Mouse (Mus musculus) stomach, embryonic 16.5 days (tissue): ENCODE measurements at regions not wholly inside any gene's neighbourhood (a gene's known extent, or its start where the extent isn't known, plus 50 kb on each side); places are given as distances from the start of the nearest gene placed in this dataset.

ENCODE experiments used
- ATAC-seq: fragments of 200-750 bp; cut with Nextera tagmentation; 2 replicates; pipeline ENCODE4 v1.8.0; 2017; ENCODE audit warnings: moderate number of reproducible peaks, moderate TSS enrichment; ENCODE audit not compliant: insufficient read depth, low FRiP score
- H3K27ac ChIP-seq: fragments of 300-500 bp; sonication (generic); 2 replicates; pipeline ENCODE4 v1.5.1; 2014; ENCODE audit warnings: low read length
- H3K27me3 ChIP-seq: fragments of 300-500 bp; sonication (generic); 2 replicates; pipeline ENCODE4 v1.6.1; 2014; ENCODE audit warnings: low read length, control low read depth, mixed read lengths; ENCODE audit not compliant: control insufficient read depth, insufficient read depth
- H3K36me3 ChIP-seq: fragments of 300-500 bp; sonication (generic); 2 replicates; pipeline ENCODE4 v1.6.1; 2014; ENCODE audit warnings: low read length; ENCODE audit not compliant: control insufficient read depth, insufficient read depth
- H3K4me1 ChIP-seq: fragments of 300-500 bp; sonication (generic); 2 replicates; pipeline ENCODE4 v1.6.1; 2014; ENCODE audit warnings: low read length, control low read depth, mixed read lengths; ENCODE audit not compliant: control insufficient read depth, insufficient read depth
- H3K4me2 ChIP-seq: fragments of 300-500 bp; sonication (generic); 2 replicates; pipeline ENCODE4 v1.6.1; 2014; ENCODE audit warnings: low read depth, low read length, mixed read lengths
- H3K4me3 ChIP-seq: fragments of 300-500 bp; sonication (generic); replicated peaks from 2 replicates; pipeline ENCODE4 v1.5.1; 2014; ENCODE audit warnings: mild to moderate bottlenecking, low read length
- H3K9ac ChIP-seq: fragments of 300-500 bp; sonication (generic); 2 replicates; pipeline ENCODE4 v1.6.1; 2014; ENCODE audit warnings: low read length
- H3K9me3 ChIP-seq: fragments of 300-500 bp; sonication (generic); replicated peaks from 2 replicates; pipeline ENCODE4 v1.6.1; 2016; ENCODE audit warnings: low read length, control low read depth; ENCODE audit not compliant: control insufficient read depth
- WGBS: fragments of 180-500 bp; shearing (Covaris S2); extraction: QIAGEN DNeasy Blood & Tissue Kit; methylation state at CpG from one replicate; pipeline ENCODE4 v1.1.7; 2014; 5-methylcytosine and 5-hydroxymethylcytosine counted together

DNA sequence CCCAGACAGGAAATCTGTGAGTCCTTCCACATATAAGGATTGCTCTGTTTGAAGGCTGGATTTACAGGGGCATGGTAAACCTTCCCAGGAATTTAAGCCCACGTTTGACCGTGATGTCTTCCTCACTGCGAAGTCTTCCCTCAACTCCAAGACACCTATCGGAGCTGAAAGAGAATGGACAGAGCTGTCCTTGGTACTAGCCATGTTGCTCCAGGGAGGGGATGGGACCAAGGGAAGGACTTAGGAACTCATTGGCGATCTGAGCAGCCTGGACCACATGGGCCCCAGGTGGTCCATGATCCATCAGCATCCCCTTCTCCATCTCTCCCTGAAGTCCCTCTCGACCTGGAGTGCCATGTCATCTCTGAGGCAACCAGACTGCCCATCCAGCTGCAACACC lies 130.1 kb upstream of the Top1 start:
- ATAC-seq = no peak
- no peak overlapping the region for H3K9ac ChIP-seq
- 42% methylated on average over 6 of the region's 6 CpGs for WGBS

DNA sequence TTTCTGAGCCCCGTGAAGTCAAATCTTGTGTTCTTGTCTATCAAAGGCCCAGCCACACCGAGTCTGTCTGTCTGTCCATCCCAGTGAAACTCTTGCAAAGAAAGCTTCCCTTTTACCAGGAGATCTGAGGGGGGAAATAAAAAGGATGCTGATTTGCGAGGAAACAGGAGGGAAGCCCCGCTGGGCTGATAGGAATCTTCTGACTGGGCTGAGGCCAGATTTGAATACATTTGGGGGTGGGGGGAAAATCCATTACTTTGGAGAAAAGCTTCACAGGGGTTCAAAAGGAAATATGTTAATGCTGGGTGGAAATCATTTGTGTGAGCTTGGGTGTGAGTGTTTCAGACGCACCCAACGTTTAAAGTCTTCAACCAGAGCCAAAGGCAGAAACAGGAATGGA lies 129.2 kb upstream of the Top1 start:
- no peak overlapping the region for H3K4me3 ChIP-seq
- 25% methylated on average over 6 of the region's 6 CpGs for WGBS
- no peaks in the 10 kb centered on the region for H3K9me3 ChIP-seq
- ATAC-seq = no peak
- H3K4me1 ChIP-seq = no peaks in the 10 kb centered on the region
- H3K27me3 ChIP-seq = no peaks in the 10 kb centered on the region
- no peak overlapping the region for H3K4me2 ChIP-seq
- H3K36me3 ChIP-seq = no peaks in the 10 kb centered on the region
- H3K27ac ChIP-seq = no peak overlapping the region
- H3K9ac ChIP-seq = no peak overlapping the region

More for the DNA sequence above, 130.1 kb upstream of the Top1 start:
- Histone ChIP-seq H3K27me3 (no peaks in the 10 kb centered on the region), H3K4me3 (no peak overlapping the region), H3K27ac (no peak overlapping the region), H3K4me1 (peaks cover 4% of the 10 kb centered on the region), H3K36me3 (no peaks in the 10 kb centered on the region), H3K9me3 (no peaks in the 10 kb centered on the region), H3K4me2 (no peak overlapping the region)

DNA sequence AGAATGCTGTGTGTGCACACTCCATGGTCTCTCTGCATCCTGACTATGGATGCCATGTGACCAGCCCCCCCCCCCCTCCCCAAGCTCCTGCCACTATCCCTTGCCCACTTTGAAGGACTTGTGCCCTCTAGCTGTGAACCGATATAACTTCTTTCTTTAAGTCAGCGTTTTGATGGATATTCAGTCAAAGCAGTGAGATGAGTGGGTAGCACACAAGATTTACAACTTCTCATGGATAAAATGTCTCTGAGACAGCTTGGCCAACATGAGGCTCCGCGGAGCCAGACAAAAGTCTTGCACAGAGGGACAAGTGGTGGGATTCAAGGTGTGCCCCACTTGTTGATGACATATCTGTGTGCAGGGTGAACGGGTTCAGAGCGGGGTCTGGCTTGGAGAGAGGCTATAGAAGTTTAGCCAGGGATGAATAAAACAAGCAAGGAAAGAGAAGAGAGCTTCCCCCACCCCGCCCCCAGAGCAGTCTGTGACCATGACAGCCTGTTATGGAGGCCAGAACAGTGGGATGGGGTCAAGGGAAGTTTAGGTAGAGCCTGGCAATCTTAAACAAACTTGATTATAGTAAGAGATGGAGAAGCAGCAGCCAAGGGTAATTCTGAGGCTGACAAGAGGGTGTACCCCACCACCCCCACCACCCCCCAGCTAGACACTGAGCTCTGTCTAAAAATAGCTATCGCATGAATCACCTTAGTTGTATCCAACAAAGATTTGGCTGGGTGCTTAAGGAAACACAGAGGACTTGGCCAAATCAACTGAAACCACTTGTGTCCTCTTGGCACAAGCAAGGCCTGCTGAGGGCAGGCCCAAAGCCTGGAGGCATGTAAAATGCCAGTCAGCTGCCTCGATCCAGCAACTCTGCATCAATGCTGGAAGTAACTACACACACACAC lies 120.1 kb upstream of the Top1 start:
- Histone ChIP-seq H3K4me2 (no peak overlapping the region), H3K9ac (no peak overlapping the region), H3K9me3 (no peaks in the 10 kb centered on the region), H3K4me1 (peaks cover 13% of the 10 kb centered on the region; the same call in 1 of the 2 replicates), H3K36me3 (no peaks in the 10 kb centered on the region), H3K4me3 (no peak overlapping the region), H3K27ac (no peak overlapping the region), H3K27me3 (no peaks in the 10 kb centered on the region)
- WGBS = 50% methylated on average over 9 of the region's 9 CpGs
- peak; percentile 59; the same call in 1 of the 2 replicates for ATAC-seq

DNA sequence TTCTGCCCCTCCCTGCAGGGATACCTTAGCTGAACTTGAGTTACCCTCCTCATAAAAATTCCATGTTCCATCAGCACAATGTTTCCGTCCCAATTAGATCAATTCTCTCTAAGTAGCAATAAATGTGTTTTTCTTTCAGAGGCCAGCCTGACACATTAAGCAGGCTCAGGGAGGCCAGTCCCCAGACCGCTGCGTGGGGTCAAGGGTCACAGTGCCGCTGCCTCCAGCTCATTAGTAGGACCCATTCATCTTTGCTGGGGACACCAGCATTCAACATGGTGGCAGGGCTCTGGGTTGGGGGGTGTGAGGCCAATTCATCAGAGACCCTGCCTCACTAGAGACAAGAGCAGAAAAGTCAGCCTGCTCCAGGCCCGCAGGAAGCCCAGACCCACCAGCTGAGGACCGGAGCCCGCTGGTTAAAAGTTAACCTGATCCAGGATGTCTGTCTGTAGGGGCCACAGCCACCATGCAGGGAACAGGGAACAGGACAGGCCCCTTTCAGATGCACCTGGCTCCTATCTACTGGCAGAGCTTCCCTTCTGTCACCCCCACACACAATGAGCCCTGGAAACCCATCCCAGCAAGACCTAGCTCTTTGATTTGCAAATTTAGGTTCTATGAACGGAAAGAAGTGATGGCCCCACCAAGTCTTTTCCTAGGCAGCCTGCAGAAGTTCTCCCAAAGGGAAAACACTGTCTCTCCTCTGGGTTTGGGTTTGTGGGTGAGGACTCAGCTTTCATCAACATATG lies 119.1 kb upstream of the Top1 start:
- ATAC-seq = no peak
- Histone ChIP-seq H3K4me3 (no peak overlapping the region), H3K9ac (no peak overlapping the region), H3K36me3 (no peaks in the 10 kb centered on the region), H3K27me3 (no peaks in the 10 kb centered on the region), H3K9me3 (no peaks in the 10 kb centered on the region), H3K27ac (no peak overlapping the region), H3K4me2 (no peak overlapping the region), H3K4me1 (peaks cover 13% of the 10 kb centered on the region; the same call in 1 of the 2 replicates)
- 39% methylated on average over 8 of the region's 8 CpGs for WGBS

DNA sequence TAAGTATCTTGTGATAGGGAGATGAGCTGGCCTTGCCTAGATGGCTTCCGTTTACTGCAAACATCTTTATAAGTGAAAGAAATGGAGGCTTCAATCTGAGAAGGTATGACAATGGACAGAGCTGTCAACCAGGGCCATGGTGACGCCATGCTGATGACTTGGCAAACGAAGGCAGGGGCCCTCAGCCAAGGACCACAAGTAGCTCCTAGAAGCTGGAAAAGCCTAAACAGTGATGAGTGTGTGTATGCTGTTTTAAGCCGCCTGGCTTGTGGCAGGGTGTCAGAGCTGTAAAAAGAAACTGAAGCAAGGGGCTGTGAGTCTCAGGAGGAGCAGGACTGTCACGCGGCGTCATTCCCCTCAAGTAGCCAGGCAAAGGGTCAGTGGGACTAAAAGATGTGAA lies 116.4 kb upstream of the Top1 start:
- no peaks in the 10 kb centered on the region for H3K36me3 ChIP-seq
- 66% methylated on average over 7 of the region's 7 CpGs for WGBS
- no peak overlapping the region for H3K4me2 ChIP-seq
- no peak overlapping the region for H3K4me3 ChIP-seq
- H3K9ac ChIP-seq = no peak overlapping the region
- no peaks in the 10 kb centered on the region for H3K9me3 ChIP-seq
- peaks cover 13% of the 10 kb centered on the region; the same call in 1 of the 2 replicates for H3K4me1 ChIP-seq
- H3K27me3 ChIP-seq = no peaks in the 10 kb centered on the region
- H3K27ac ChIP-seq = no peak overlapping the region
- no peak for ATAC-seq

DNA sequence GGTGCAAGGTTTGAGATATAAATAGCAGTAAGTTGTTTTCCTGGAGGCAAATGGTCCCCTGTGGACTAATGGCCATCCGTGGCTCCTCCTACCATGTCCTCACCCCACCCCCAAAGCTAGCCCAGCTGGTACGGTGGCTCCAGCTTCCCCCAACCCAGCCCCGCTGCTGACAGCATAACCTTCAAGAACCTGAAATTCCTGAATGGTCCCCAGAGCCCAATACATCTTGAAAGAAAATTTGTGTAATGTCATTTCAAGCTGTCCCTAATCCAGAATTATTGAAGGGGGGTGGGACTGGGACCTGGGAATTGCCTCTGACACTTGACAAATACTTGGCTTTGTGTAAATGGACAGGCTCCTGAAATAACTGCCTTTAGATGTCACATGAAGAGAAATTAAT lies 115.3 kb upstream of the Top1 start:
- no peaks in the 10 kb centered on the region for H3K36me3 ChIP-seq
- H3K27ac ChIP-seq = no peak overlapping the region
- no peaks in the 10 kb centered on the region for H3K27me3 ChIP-seq
- no peak for ATAC-seq
- no peak overlapping the region for H3K4me3 ChIP-seq
- H3K9ac ChIP-seq = no peak overlapping the region
- peaks cover 13% of the 10 kb centered on the region; the same call in 1 of the 2 replicates for H3K4me1 ChIP-seq
- H3K9me3 ChIP-seq = no peaks in the 10 kb centered on the region
- WGBS = 26% methylated on average over 3 of the region's 3 CpGs
- no peak overlapping the region for H3K4me2 ChIP-seq

DNA sequence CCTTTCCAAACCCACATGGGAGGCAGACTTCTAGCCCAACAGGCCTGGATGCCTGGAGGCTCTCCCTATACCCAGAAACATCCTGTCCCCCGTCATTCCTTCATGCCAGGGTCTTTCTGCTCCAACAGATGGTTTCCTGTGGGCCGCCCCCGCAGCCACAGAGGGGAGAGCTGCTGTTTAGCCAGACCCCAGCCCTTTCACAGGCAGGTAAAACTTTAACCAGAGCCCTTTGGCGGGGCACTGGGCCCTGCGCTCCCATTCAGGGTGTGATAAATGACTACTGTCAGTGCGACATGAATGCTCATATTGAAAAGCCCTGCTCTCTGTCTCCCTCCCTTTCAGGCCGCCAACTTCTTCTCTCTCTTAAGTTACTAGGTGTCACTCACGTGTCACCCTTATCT lies 108.4 kb upstream of the Top1 start:
- peak; percentile 47; the same call in 1 of the 2 replicates for ATAC-seq
- H3K9me3 ChIP-seq = no peaks in the 10 kb centered on the region
- no peaks in the 10 kb centered on the region for H3K27me3 ChIP-seq
- peak overlapping the region; percentile 49; the same call in 1 of the 2 replicates for H3K27ac ChIP-seq
- 18% methylated on average over 8 of the region's 8 CpGs for WGBS
- no peak overlapping the region for H3K4me3 ChIP-seq
- H3K9ac ChIP-seq = no peak overlapping the region
- no peaks in the 10 kb centered on the region for H3K36me3 ChIP-seq
- 0 out of 2 replicates have a peak, but pooled peaks cover 2% of the 10 kb centered on the region for H3K4me1 ChIP-seq
- H3K4me2 ChIP-seq = no peak overlapping the region

DNA sequence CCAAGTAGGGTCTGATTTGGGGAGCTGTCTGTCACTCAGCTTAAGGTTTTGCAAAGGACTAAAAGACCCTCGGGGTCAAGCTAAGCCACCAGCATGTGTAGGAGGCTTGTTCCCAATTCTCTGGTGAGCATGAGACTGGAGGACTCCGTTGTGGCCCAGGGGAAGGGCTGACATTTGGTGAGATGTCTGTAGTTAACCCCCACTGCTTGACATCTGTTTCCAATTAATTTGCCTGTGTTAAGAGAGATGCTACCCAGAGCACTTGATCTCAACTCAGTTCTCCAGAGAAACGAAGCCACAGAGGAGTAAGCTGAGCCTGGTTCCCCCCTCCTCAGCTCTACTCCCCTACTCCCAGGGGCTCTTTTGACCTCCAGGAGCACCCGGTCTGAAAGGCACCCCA lies 100.2 kb upstream of the Top1 start:
- Histone ChIP-seq H3K4me3 (no peak overlapping the region), H3K9me3 (no peaks in the 10 kb centered on the region), H3K27ac (no peak overlapping the region), H3K36me3 (no peaks in the 10 kb centered on the region), H3K27me3 (no peaks in the 10 kb centered on the region), H3K4me2 (no peak overlapping the region), H3K9ac (no peak overlapping the region), H3K4me1 (no peaks in the 10 kb centered on the region)
- no peak for ATAC-seq
- WGBS = 40% methylated on average over 4 of the region's 4 CpGs

DNA sequence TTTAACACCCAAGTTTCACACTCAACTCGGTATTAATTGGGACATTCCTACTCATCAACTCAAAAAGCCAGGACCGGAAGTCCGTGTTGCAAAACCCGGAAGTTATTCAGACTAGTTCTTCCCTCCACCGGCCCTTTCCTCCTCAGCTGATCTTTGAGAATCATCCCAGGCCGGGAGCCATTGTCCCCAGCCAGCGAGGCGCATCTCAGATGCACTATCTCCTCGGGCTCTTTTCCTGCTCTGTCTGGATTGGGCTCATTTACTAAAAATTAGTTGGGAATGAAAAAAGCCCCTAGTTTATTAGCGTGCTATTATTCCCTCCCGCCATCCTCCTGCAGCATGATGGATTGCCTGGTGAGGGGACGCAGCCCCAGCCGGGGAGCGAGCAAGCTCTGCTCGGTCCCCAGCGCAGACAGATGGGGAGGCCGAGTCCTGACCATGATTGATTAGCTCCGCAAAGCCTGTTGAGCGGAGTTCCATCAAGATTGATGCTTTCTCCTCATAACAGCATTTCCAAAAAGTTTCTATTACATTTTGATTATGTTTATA lies 93.5 kb upstream of the Top1 start:
- no peak overlapping the region for H3K27ac ChIP-seq
- no peak overlapping the region for H3K4me3 ChIP-seq
- no peak for ATAC-seq
- H3K36me3 ChIP-seq = no peaks in the 10 kb centered on the region
- no peaks in the 10 kb centered on the region for H3K27me3 ChIP-seq
- no peaks in the 10 kb centered on the region for H3K4me1 ChIP-seq
- no peak overlapping the region for H3K4me2 ChIP-seq
- no peak overlapping the region for H3K9ac ChIP-seq
- no peaks in the 10 kb centered on the region for H3K9me3 ChIP-seq
- 51% methylated on average over 19 of the region's 19 CpGs for WGBS
